Mouse (Mus musculus): ENCODE data around the gene Bmpr1b.

DNA sequence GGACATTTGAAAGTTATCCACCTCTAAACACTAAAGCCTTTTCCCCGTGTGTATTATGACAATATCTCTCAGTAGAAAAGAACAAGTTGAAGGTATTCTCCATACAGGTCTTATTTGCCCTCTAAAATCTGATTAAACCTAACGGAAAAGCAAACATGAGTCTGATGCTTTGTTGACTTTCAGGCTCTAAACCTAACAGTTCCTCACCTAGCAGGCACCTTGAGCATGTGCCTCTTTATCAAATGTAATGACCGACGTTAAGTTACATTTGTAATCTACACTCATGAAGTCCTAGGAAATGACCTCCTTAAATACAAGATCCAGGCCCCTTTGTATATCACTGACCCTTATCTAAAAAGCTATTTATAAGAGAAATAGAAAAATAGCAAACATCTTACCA, 79.5 kb downstream of the Bmpr1b start:
- TF ChIP-seq POLR2A (IDR thresholded peaks at IDR 0.05; ENCODE audit: low read depth, low read length): no peak
- TF ChIP-seq CTCF (conservative IDR thresholded peaks at IDR 0.05 in 1 of 2, IDR thresholded peaks at IDR 0.05 in 1 of 2; ENCODE audit: low read depth in 2 of 2, low read length in 2 of 2): no peak
- TF ChIP-seq KAT2A (IDR thresholded peaks at IDR 0.05; ENCODE audit: insufficient replicate concordance, low read length): no peak
- TF ChIP-seq RAD21 (IDR thresholded peaks at IDR 0.05; ENCODE audit: low read depth, low read length): no peak

All from CH12.LX (cell line).